Mouse (Mus musculus) 3T3-L1 (cell line): ENCODE results near the gene Usp24.

ENCODE experiments used
- DNase-seq: peaks from one replicate; pipeline ENCODE4 v3.0.0-alpha.2; 2015; ENCODE audit warnings: low read depth, low spot score

The Usp24 gene

GRCm38 (mm10) chr4:106428616-106429015 is 112.6 kb downstream of the Usp24 start:
- no peak for DNase-seq

GRCm38 (mm10) chr4:106429106-106429505 is 113.1 kb downstream of the Usp24 start:
- DNase-seq, result no peak

GRCm38 (mm10) chr4:106430431-106430830 is 114.4 kb downstream of the Usp24 start:
- no peak for DNase-seq

- no peak for DNase-seq
Observed at GRCm38 (mm10) chr4:106435426-106435825, 119.4 kb downstream of the Usp24 start.

GRCm38 (mm10) chr4:106436475-106436874 is 120.5 kb downstream of the Usp24 start:
- peak; percentile 60 for DNase-seq

- DNase-seq, result no peak
Observed at GRCm38 (mm10) chr4:106437207-106437606, 121.2 kb downstream of the Usp24 start.

- DNase-seq, result no peak
Observed at GRCm38 (mm10) chr4:106438763-106439162, 122.8 kb downstream of the Usp24 start.

GRCm38 (mm10) chr4:106443182-106443581 is 127.2 kb downstream of the Usp24 start:
- DNase-seq, result no peak

GRCm38 (mm10) chr4:106449306-106449705 is 133.3 kb downstream of the Usp24 start:
- DNase-seq, result no peak

GRCm38 (mm10) chr4:106452401-106452800 is 136.4 kb downstream of the Usp24 start:
- DNase-seq, result no peak

GRCm38 (mm10) chr4:106453108-106453507 is 137.1 kb downstream of the Usp24 start:
- DNase-seq, result no peak

- DNase-seq, result no peak
Observed at GRCm38 (mm10) chr4:106453516-106453915, 137.5 kb downstream of the Usp24 start.

GRCm38 (mm10) chr4:106454541-106454940 is 138.5 kb downstream of the Usp24 start:
- no peak for DNase-seq

- DNase-seq, result no peak
Observed at GRCm38 (mm10) chr4:106462016-106462415, 146.0 kb downstream of the Usp24 start.

- DNase-seq, result no peak
Observed at GRCm38 (mm10) chr4:106462524-106462923, 146.5 kb downstream of the Usp24 start.

GRCm38 (mm10) chr4:106463174-106463801 is 147.3 kb downstream of the Usp24 start:
- DNase-seq, result no peak

- no peak for DNase-seq
Observed at GRCm38 (mm10) chr4:106467420-106468110, 151.6 kb downstream of the Usp24 start.

- no peak for DNase-seq
Observed at GRCm38 (mm10) chr4:106470921-106471320, 154.9 kb downstream of the Usp24 start.

GRCm38 (mm10) chr4:106472335-106472734 is 156.3 kb downstream of the Usp24 start:
- peak; percentile 92 for DNase-seq

- peak; percentile 73 for DNase-seq
Observed at GRCm38 (mm10) chr4:106474241-106474640, 158.2 kb downstream of the Usp24 start.

GRCm38 (mm10) chr4:106480545-106480944 is 164.5 kb downstream of the Usp24 start:
- no peak for DNase-seq

- no peak for DNase-seq
Observed at GRCm38 (mm10) chr4:106483215-106483727, 167.3 kb downstream of the Usp24 start.

GRCm38 (mm10) chr4:106483831-106484230 is 167.8 kb downstream of the Usp24 start:
- no peak for DNase-seq
